Mouse (Mus musculus) C2C12 (cell line): Measurements from ENCODE around the gene Ehbp1l1.

Source experiments
- CEBPB ChIP-seq: IDR thresholded peaks from one replicate; pipeline ENCODE4 v1.6.1; 2011; ENCODE audit warnings: low read depth, mild to moderate bottlenecking, control low read depth, moderate library complexity
- CTCF ChIP-seq: IDR thresholded peaks from one replicate; pipeline ENCODE4 v1.5.1; 2011; ENCODE audit not compliant: control insufficient read depth, insufficient read depth, insufficient read length
- FOSL1 ChIP-seq: IDR thresholded peaks from one replicate; pipeline ENCODE4 v1.8.0; 2011; ENCODE audit warnings: mild to moderate bottlenecking, low read length; ENCODE audit not compliant: poor library complexity, insufficient read depth, severe bottlenecking
- MAX ChIP-seq: IDR thresholded peaks from one replicate; pipeline ENCODE4 v1.6.1; 2011; ENCODE audit warnings: mild to moderate bottlenecking, control low read depth
- MYOD1 ChIP-seq: IDR thresholded peaks from one replicate; pipeline ENCODE4 v1.6.1; 2011; ENCODE audit warnings: low read depth; ENCODE audit not compliant: control insufficient read depth, insufficient read length
- MYOG ChIP-seq: IDR thresholded peaks from one replicate; pipeline ENCODE4 v1.6.1; 2011; ENCODE audit not compliant: control insufficient read depth, insufficient read length; ENCODE audit errors: extremely low read depth
- USF1 ChIP-seq: IDR thresholded peaks from one replicate; pipeline ENCODE4 v1.6.1; 2011; ENCODE audit warnings: low read depth, mild to moderate bottlenecking, control low read depth, moderate library complexity

DNA sequence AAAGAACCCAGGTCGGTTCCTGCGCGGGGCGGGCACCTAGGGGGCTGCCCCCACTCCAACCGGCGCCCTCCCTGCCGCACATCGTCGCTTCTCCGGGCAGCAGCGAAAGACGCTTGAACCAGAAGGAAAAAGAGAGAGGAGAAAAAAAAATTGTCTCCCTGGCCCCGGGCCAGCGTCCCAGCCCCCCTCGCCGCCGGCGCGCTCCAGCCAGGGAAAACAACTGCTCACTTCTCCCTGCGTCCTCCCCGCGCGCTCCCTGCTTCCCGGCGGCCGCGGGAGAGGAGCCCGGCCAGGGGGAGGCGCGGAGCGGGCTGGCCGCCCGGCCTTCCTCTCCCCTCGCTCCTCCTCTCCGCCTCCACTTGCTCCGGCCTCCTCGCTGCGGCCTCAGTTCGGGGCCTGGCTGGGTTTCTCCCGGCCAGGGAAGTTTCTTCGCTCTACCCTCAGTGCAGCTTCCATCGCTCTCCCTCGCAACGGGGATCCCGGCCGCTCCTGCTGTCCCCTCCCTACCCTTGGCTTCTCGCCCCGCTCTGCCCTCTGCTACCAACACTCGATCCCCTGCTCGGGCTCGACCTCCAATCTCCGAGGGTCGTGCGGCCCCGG is 15.6 kb upstream of the Ehbp1l1 start:
- no peak for TF ChIP-seq CTCF
- TF ChIP-seq USF1, result no peak
- no peak for TF ChIP-seq MAX
- TF ChIP-seq MYOD1, result no peak
- TF ChIP-seq FOSL1, result no peak
- TF ChIP-seq CEBPB, result no peak
- TF ChIP-seq MYOG, result no peak
